Mouse (Mus musculus): ENCODE data around the gene Ndufaf2.

The Ndufaf2 gene

DNA sequence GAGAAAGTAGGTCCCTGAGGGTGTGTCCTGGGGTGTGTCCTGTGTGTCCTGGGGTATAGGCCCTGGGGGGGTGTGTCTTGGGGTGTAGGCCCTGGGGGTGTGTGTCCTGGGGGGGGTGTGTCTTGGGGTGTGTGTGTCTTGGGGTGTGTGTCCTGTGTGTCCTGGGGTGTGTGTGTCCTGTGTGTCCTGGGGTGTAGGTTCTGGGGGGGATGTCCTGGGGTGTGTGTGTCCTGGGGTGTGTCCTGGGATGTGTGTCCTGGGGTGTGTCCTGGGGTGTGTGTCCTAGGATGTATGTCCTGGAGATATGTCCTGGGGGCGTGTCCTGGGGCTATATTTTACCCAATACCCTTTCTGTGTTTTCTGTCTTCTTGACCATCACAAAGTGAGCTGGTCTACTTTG is 165.8 kb downstream of the Ndufaf2 start:
- H3K4me3 ChIP-seq (replicated peaks; ENCODE audit: low read length) = no peak overlapping the region
- H3K36me3 ChIP-seq (ENCODE audit: insufficient read depth, low read length) = no peaks in the 10 kb centered on the region
- TF ChIP-seq CTCF (conservative IDR thresholded peaks at IDR 0.05; ENCODE audit: low read length) (no peak), POU5F1 (IDR thresholded peaks at IDR 0.05; ENCODE audit: borderline replicate concordance, low read length) (no peak), NANOG (IDR thresholded peaks at IDR 0.05; ENCODE audit: borderline replicate concordance, low read length) (no peak)
- H3K4me1 ChIP-seq (replicated peaks; ENCODE audit: low read depth, low read length) = no peaks in the 10 kb centered on the region
- peaks cover 18% of the 10 kb centered on the region for H3K9me3 ChIP-seq (ENCODE audit: low read length)
- no peaks in the 10 kb centered on the region for H3K27me3 ChIP-seq (ENCODE audit: insufficient read depth, low read length)

- no peak for TF ChIP-seq POU5F1 (IDR thresholded peaks at IDR 0.05; ENCODE audit: borderline replicate concordance, low read length)
- TF ChIP-seq CTCF (conservative IDR thresholded peaks at IDR 0.05; ENCODE audit: low read length) = no peak
- TF ChIP-seq NANOG (IDR thresholded peaks at IDR 0.05; ENCODE audit: borderline replicate concordance, low read length) = no peak
- Histone ChIP-seq H3K4me3 (replicated peaks; ENCODE audit: low read length) (no peak overlapping the region), H3K36me3 (ENCODE audit: insufficient read depth, low read length) (no peaks in the 10 kb centered on the region), H3K9me3 (ENCODE audit: low read length) (no peaks in the 10 kb centered on the region), H3K4me1 (replicated peaks; ENCODE audit: low read depth, low read length) (no peaks in the 10 kb centered on the region), H3K27me3 (ENCODE audit: insufficient read depth, low read length) (0 out of 2 replicates have a peak, but pooled peaks cover 5% of the 10 kb centered on the region)
Measured at GRCm38 (mm10) chr13:107984641-107985040, 173.8 kb downstream of the Ndufaf2 start.

DNA sequence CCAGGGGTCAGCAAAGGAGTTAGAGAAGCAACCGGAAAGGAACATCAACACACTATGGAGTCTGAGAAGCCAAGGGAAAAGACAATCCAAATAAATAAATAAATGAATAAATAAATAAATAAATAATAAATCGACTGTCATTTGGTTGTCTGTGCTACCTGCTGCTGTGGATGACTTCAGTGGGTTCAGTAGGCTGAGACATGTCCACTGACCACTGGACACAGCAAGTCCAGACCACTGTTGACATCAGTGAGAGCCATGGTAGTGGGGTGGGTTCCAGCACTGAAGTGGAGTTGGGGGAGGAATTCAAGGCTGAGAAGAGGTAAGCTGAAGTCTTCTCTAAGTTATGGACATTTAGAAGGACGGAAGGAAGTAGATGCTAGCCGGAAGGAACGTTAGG is 174.2 kb downstream of the Ndufaf2 start:
- no peak for TF ChIP-seq NANOG (IDR thresholded peaks at IDR 0.05; ENCODE audit: borderline replicate concordance, low read length)
- no peak for TF ChIP-seq CTCF (conservative IDR thresholded peaks at IDR 0.05; ENCODE audit: low read length)
- TF ChIP-seq POU5F1 (IDR thresholded peaks at IDR 0.05; ENCODE audit: borderline replicate concordance, low read length) = no peak
- H3K36me3 ChIP-seq (ENCODE audit: insufficient read depth, low read length) = no peaks in the 10 kb centered on the region
- H3K4me3 ChIP-seq (replicated peaks; ENCODE audit: low read length) = no peak overlapping the region
- H3K27me3 ChIP-seq (ENCODE audit: insufficient read depth, low read length) = peaks cover 5% of the 10 kb centered on the region; the same call in 1 of the 2 replicates
- no peaks in the 10 kb centered on the region for H3K4me1 ChIP-seq (replicated peaks; ENCODE audit: low read depth, low read length)
- H3K9me3 ChIP-seq (ENCODE audit: low read length) = no peaks in the 10 kb centered on the region

- no peak overlapping the region for H3K4me3 ChIP-seq (replicated peaks; ENCODE audit: low read length)
- H3K9me3 ChIP-seq (ENCODE audit: low read length) = no peaks in the 10 kb centered on the region
- no peaks in the 10 kb centered on the region for H3K36me3 ChIP-seq (ENCODE audit: insufficient read depth, low read length)
- no peaks in the 10 kb centered on the region for H3K4me1 ChIP-seq (replicated peaks; ENCODE audit: low read depth, low read length)
- peaks cover 5% of the 10 kb centered on the region; the same call in 1 of the 2 replicates for H3K27me3 ChIP-seq (ENCODE audit: insufficient read depth, low read length)
- TF ChIP-seq CTCF (conservative IDR thresholded peaks at IDR 0.05; ENCODE audit: low read length) (peak; percentile 40; the same call in 1 of the 2 replicates), NANOG (IDR thresholded peaks at IDR 0.05; ENCODE audit: borderline replicate concordance, low read length) (no peak)
Measured at GRCm38 (mm10) chr13:107983231-107983847, 175.1 kb downstream of the Ndufaf2 start.

DNA sequence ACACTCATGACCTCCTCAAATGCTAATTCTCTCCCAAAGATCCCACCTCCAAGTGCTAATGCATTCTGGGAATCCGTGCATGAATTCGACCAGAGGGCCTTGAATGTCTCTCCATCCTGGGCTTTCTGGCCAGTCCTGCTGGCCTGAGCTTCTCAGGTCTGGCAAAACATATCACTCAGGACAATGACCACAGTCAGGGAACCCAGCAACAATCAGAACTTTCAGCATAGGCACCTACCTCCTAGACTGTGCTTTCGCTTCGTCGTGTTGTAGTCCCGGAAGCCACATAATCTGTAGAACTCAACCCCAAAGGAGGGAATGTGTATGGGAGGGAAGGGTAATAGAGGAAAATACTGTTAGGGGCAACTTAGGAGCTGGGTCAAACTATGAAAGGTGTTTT is 179.0 kb downstream of the Ndufaf2 start:
- Histone ChIP-seq H3K4me1 (replicated peaks; ENCODE audit: low read depth, low read length) (no peaks in the 10 kb centered on the region), H3K4me3 (replicated peaks; ENCODE audit: low read length) (no peak overlapping the region), H3K27me3 (ENCODE audit: insufficient read depth, low read length) (peaks cover 5% of the 10 kb centered on the region), H3K36me3 (ENCODE audit: insufficient read depth, low read length) (no peaks in the 10 kb centered on the region), H3K9me3 (ENCODE audit: low read length) (no peaks in the 10 kb centered on the region)
- TF ChIP-seq POU5F1 (IDR thresholded peaks at IDR 0.05; ENCODE audit: borderline replicate concordance, low read length) (no peak), NANOG (IDR thresholded peaks at IDR 0.05; ENCODE audit: borderline replicate concordance, low read length) (no peak), CTCF (conservative IDR thresholded peaks at IDR 0.05; ENCODE audit: low read length) (no peak)

DNA sequence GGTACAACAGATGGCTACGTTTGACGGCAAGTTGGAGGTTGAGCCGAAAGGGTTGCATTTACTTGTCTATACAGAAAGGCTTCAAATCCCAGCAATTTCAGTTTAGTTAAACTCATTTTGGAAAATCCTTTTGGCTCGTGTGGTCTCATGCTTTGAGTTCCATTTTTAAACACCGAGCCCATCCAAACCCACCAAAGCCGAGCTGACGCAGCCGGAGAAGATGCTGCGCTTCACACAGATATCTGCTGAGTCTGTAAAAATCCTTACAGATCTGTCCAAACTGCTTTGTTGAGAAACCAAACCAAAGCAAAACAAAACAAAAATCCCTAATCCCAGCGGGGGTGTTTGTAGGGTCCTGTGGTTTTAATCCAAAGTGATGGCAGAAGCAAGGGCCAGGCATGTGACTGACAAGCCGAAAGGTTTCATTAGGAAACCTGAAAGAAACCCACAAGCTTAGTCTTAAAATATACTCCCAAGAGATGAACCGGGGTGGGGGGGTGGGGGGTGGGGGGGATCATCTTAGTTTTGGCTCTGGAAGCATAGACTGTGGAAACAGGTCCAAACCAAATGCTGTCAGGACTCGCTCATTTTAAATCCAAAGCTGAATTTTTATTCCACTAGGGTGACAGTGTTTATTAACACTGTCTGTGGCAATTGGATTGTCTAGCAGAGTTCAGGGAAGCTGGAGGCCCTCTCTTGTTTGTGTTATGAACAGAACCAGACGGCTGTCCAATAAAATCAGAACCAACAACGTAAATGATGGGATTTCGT is 181.4 kb downstream of the Ndufaf2 start:
- no peaks in the 10 kb centered on the region for H3K36me3 ChIP-seq (ENCODE audit: insufficient read depth, low read length)

DNA sequence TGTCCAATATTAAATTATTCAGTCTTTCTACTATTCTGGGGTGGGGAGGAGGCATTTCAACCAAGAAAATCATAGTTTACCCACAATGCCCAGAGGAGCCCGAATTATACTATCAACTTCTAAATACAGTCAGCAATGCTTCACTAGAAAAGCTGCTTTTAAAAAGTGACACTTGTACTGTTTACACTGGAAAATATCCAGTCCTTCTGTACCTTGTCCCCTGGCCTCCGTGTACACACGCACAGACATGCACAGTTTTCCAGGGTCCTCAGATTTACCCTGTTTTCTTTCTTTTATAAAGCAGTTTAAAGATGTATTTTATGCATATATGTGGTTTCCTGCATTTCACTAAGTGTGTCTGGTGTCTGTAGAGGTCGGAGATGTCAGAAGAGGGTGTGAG is 186.0 kb downstream of the Ndufaf2 start:
- H3K27me3 ChIP-seq (ENCODE audit: insufficient read depth, low read length) = peaks cover 3% of the 10 kb centered on the region; the same call in 1 of the 2 replicates
- no peak overlapping the region for H3K4me3 ChIP-seq (replicated peaks; ENCODE audit: low read length)
- no peaks in the 10 kb centered on the region for H3K9me3 ChIP-seq (ENCODE audit: low read length)
- no peak for TF ChIP-seq NANOG (IDR thresholded peaks at IDR 0.05; ENCODE audit: borderline replicate concordance, low read length)
- no peak for TF ChIP-seq POU5F1 (IDR thresholded peaks at IDR 0.05; ENCODE audit: borderline replicate concordance, low read length)
- no peak for TF ChIP-seq CTCF (conservative IDR thresholded peaks at IDR 0.05; ENCODE audit: low read length)
- H3K4me1 ChIP-seq (replicated peaks; ENCODE audit: low read depth, low read length) = peaks cover 12% of the 10 kb centered on the region
- no peaks in the 10 kb centered on the region for H3K36me3 ChIP-seq (ENCODE audit: insufficient read depth, low read length)

More for the DNA sequence above, 181.4 kb downstream of the Ndufaf2 start:
- no peak overlapping the region for H3K4me3 ChIP-seq (replicated peaks; ENCODE audit: low read length)
- TF ChIP-seq CTCF (conservative IDR thresholded peaks at IDR 0.05; ENCODE audit: low read length) (no peak), POU5F1 (IDR thresholded peaks at IDR 0.05; ENCODE audit: borderline replicate concordance, low read length) (no peak), NANOG (IDR thresholded peaks at IDR 0.05; ENCODE audit: borderline replicate concordance, low read length) (no peak)
- H3K4me1 ChIP-seq (replicated peaks; ENCODE audit: low read depth, low read length) = no peaks in the 10 kb centered on the region
- H3K9me3 ChIP-seq (ENCODE audit: low read length) = no peaks in the 10 kb centered on the region
- peaks cover 5% of the 10 kb centered on the region for H3K27me3 ChIP-seq (ENCODE audit: insufficient read depth, low read length)

DNA sequence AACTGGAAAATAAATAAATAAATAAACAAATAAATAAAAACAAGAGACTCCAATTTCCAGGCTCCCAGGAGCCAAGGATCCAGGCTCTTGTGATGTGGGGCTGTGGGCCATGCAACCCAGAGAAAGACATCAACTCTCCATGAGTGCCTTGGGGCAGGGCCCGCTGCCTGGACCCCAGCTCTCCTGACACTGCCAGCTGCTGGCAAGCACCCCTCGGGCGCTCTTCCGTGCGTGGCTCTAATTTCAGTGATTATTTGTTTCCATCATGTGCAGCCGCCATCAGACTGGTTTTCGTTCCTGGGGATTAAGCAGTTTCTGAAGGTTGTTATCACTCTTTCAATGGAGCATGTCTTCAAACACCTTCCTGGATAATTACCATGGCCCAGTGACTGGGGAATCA is 186.6 kb downstream of the Ndufaf2 start:
- Histone ChIP-seq H3K4me1 (replicated peaks; ENCODE audit: low read depth, low read length) (peaks cover 13% of the 10 kb centered on the region), H3K36me3 (ENCODE audit: insufficient read depth, low read length) (no peaks in the 10 kb centered on the region)
- TF ChIP-seq POU5F1 (IDR thresholded peaks at IDR 0.05; ENCODE audit: borderline replicate concordance, low read length) (no peak), CTCF (conservative IDR thresholded peaks at IDR 0.05; ENCODE audit: low read length) (no peak)

More for the DNA sequence above, 186.6 kb downstream of the Ndufaf2 start:
- Histone ChIP-seq H3K9me3 (ENCODE audit: low read length) (no peaks in the 10 kb centered on the region), H3K4me3 (replicated peaks; ENCODE audit: low read length) (no peak overlapping the region), H3K27me3 (ENCODE audit: insufficient read depth, low read length) (peaks cover 3% of the 10 kb centered on the region; the same call in 1 of the 2 replicates)

Data from E14TG2a.4 (cell line).